In the genomic region with DNA sequence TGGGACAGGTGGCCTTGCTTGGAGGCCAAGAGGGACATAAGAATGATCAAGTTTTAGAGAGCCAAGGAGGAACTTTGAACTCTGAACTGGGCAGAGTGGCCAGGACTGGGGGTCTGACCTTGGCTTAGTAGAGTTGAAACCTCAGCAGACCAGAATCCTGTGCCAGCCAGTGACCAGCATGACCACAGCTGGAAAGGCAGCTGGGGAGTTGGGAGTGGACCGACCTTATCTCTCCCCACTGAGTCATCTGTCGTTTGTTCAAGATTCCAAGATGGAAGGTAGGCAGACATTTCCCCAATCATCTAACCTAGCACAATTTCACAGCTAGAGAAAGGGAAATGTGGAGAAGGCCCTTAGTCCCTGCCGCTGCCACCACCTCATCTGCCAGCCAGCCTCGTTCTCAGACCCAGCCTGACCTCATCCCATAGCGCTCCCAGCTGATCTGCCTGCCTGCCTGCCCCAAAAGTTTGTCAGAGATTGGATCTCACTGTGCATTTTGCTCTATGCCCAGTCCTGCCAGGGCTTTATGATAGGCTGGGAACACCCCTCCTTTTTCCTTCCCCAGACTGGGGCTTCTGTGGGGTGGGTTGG, we compare ENCODE assay signal across 8 mouse cellular contexts. TPM values are rescaled to one million over a fixed set of nuclear protein-coding genes. Genes with fewer than 3 reads are reported as not detected.
DNase-seq lines count a peak whose midpoint lies in the region; ATAC-seq lines count a peak whose summit lies in the region.

No protein-coding gene starts in this region.

- H3K9me3 ChIP-seq in heart, embryonic 14.5 days (ENCODE audit: control insufficient read depth, low read length), result no peaks in the 10 kb centered on the region
- no peaks in the 10 kb centered on the region for H3K9me3 ChIP-seq in hindbrain, embryonic 11.5 days (ENCODE audit: control insufficient read depth, low read length)
- H3K9me3 ChIP-seq in midbrain, embryonic 12.5 days, result no peaks in the 10 kb centered on the region

- no peak for DNase-seq in heart, postnatal 14 days
- peak; percentile 57 for DNase-seq in MN1 (ENCODE audit: low spot score)
- no peak for DNase-seq in hindbrain, embryonic 11.5 days (ENCODE audit: low spot score)
- no peak for DNase-seq in layer of hippocampus, adult 18-20 months (ENCODE audit: low spot score in 2 of 2)
- DNase-seq in spleen, postnatal 14 days (ENCODE audit: low spot score in 2 of 2), result no peak
- DNase-seq in thymus, adult 18-20 months, result no peak

- H3K4me1 ChIP-seq in heart, embryonic 14.5 days (ENCODE audit: control insufficient read depth in 2 of 2, insufficient read depth in 2 of 2, low read length in 2 of 2), result peaks cover 11 to 16% of the 10 kb centered on the region in 2 experiments; a peak in 3 of 4 replicates
- H3K4me1 ChIP-seq in hindbrain, embryonic 11.5 days (replicated peaks; ENCODE audit: control insufficient read depth, insufficient read depth, low read length), result peaks cover 5% of the 10 kb centered on the region
- peaks cover 39% of the 10 kb centered on the region for H3K4me1 ChIP-seq in midbrain, embryonic 12.5 days

- H3K36me3 ChIP-seq in heart, embryonic 14.5 days (ENCODE audit: control insufficient read depth, insufficient read depth, low read length), result no peaks in the 10 kb centered on the region
- no peaks in the 10 kb centered on the region for H3K36me3 ChIP-seq in hindbrain, embryonic 11.5 days (ENCODE audit: control insufficient read depth, insufficient read depth, low read length)
- H3K36me3 ChIP-seq in midbrain, embryonic 12.5 days, result no peaks in the 10 kb centered on the region

- WGBS in heart, embryonic 14.5 days, result 27% methylated on average over 5 of the region's 5 CpGs
- WGBS in hindbrain, embryonic 11.5 days, result 40% methylated on average over 5 of the region's 5 CpGs
- 34% methylated on average over 5 of the region's 5 CpGs for WGBS in midbrain, embryonic 12.5 days

- no peak overlapping the region for H3K27ac ChIP-seq in heart, embryonic 14.5 days (replicated peaks in 1 of 2; ENCODE audit: control insufficient read depth in 1 of 2, insufficient read depth in 1 of 2, low read depth in 2 of 2, low read length in 2 of 2)
- H3K27ac ChIP-seq in hindbrain, embryonic 11.5 days (ENCODE audit: low read depth, low read length), result peak overlapping the region; percentile 66
- H3K27ac ChIP-seq in midbrain, embryonic 12.5 days (replicated peaks), result peak overlapping the region; percentile 85

- ATAC-seq in heart, embryonic 14.5 days (ENCODE audit: insufficient number of reproducible peaks, insufficient read depth, low FRiP score, low read depth), result no peak
- no peak; the same call in 1 of the 2 replicates for ATAC-seq in hindbrain, embryonic 11.5 days (ENCODE audit: low FRiP score)
- peak; percentile 28 for ATAC-seq in midbrain, embryonic 12.5 days (ENCODE audit: low FRiP score, low read depth)

- peak overlapping the region; percentile 78 for H3K4me2 ChIP-seq in heart, embryonic 14.5 days (ENCODE audit: low read length)
- H3K4me2 ChIP-seq in hindbrain, embryonic 11.5 days (replicated peaks; ENCODE audit: low read depth, low read length), result peak overlapping the region; percentile 12; the same call in 1 of the 2 replicates
- peak overlapping the region; percentile 45 for H3K4me2 ChIP-seq in midbrain, embryonic 12.5 days (replicated peaks)

- H3K4me3 ChIP-seq in heart, embryonic 14.5 days (ENCODE audit: control insufficient read depth in 1 of 2, insufficient read depth in 1 of 2, low read depth in 1 of 2, low read length in 2 of 2), result peak overlapping the region; percentile 32
- peak overlapping the region; percentile 16; the same call in 1 of the 2 replicates for H3K4me3 ChIP-seq in hindbrain, embryonic 11.5 days (ENCODE audit: low read depth, low read length)
- H3K4me3 ChIP-seq in midbrain, embryonic 12.5 days, result peak overlapping the region; percentile 6; the same call in 1 of the 2 replicates

- H3K9ac ChIP-seq in heart, embryonic 14.5 days (ENCODE audit: low read length), result peak overlapping the region; percentile 64
- peak overlapping the region; percentile 28 for H3K9ac ChIP-seq in hindbrain, embryonic 11.5 days (ENCODE audit: low read depth, low read length)
- H3K9ac ChIP-seq in midbrain, embryonic 12.5 days (replicated peaks), result peak overlapping the region; percentile 20

- H3K27me3 ChIP-seq in heart, embryonic 14.5 days (ENCODE audit: control insufficient read depth, insufficient read depth, low read length), result peaks cover 9% of the 10 kb centered on the region
- peaks cover 23% of the 10 kb centered on the region for H3K27me3 ChIP-seq in hindbrain, embryonic 11.5 days (ENCODE audit: control insufficient read depth, insufficient read depth, low read length)
- peaks cover 87% of the 10 kb centered on the region for H3K27me3 ChIP-seq in midbrain, embryonic 12.5 days

- intact Hi-C loops in heart, postnatal 14 days (cut with DNase I), result no loop called here

RNA-seq across cellular contexts. Expression of gene Btrc, which starts 53.1 kb away (rescaled TPM):
- polyA plus RNA-seq in heart, embryonic 14.5 days (2014; fragmentation: Nextera tagmentation; extraction: Ambion mirVana), result 36.4 and 37.4 TPM in 2 replicates
- 10 to 100 TPM; 20.1 to 20.8 TPM for total RNA-seq in heart, postnatal 14 days (2021)
- polyA plus RNA-seq in hindbrain, embryonic 11.5 days (2014; fragmentation: Nextera tagmentation; extraction: Ambion mirVana), result 62.9 and 63.3 TPM in 2 replicates
- 56.5 and 58.7 TPM in 2 replicates for polyA plus RNA-seq in midbrain, embryonic 12.5 days (2016; fragmentation: Nextera tagmentation; extraction: Ambion mirVana)
- 100 to 1,000 TPM in 1 of 2 experiments, 10 to 100 TPM in 1; 99.8 to 104 TPM for total RNA-seq in layer of hippocampus, adult 18-20 months (2021)

Comparison
In these comparisons a context has a peak if more than half of its experiments do, and no peak if none do; other contexts are left out.
1. H3K27ac ChIP-seq: peak in hindbrain, embryonic 11.5 days (single experiment) and midbrain, embryonic 12.5 days (single experiment); none in heart, embryonic 14.5 days (0 of 2).
2. H3K4me2 ChIP-seq: peak in every context shown above with its lines; median percentile 78 in heart, embryonic 14.5 days; 45 in midbrain, embryonic 12.5 days; 12 in hindbrain, embryonic 11.5 days.
3. Peak in every context shown above with its lines, with median percentiles within 50 percentile points of each other: H3K4me3 ChIP-seq and H3K9ac ChIP-seq.